8 mouse cellular contexts compared by ENCODE assay signal in the genomic region with DNA sequence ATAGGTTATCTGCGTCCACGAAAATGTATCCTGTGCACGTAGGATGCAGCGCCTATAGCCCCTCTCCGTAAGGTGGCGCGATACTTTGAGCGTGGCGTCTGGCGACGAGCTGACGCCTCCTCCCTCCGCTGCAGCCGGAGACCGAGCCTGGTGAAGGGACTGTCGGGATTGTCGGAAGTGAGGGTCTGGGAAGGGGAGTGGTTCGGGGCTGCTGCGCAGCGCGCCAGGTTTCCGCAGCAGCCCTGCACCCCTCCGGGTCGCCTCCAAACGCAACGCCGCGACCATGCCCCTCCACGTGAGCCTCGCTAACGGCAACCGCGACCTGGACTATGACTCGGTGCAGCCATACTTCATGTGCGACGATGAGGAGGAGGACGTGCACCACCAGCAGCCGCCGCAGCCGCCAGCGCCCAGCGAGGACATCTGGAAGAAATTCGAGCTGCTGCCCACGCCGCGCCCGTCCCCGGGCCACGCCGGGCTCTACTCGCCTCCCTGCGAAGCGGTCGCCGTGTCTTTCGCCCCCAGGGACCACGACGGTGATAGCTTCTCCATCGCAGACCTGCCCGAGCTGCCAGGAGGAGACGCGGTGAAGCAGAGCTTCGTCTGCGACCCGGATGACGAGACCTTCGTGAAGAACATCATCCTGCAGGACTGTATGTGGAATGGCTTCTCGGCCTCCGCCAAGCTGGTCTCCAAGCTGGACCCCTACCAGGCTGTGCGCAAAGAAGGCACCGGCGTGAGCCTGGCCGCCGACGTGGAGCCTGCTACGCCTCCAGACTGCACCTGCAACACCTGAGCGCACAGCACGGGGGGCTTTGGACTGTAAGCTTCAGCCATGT. TPM values are rescaled to one million over a fixed set of nuclear protein-coding genes. Genes with fewer than 3 reads are reported as not detected.
DNase-seq lines count a peak whose midpoint lies in the region; ATAC-seq lines count a peak whose summit lies in the region.

Gene Bmyc (plus strand): TSS at position 97 of the 839 bp plus-strand sequence.

- H3K9ac ChIP-seq in hindbrain, embryonic 16.5 days (ENCODE audit: low read depth, low read length) = peak within 1 kb of the TSS; percentile 88

- no peaks in the 10 kb centered on the region for H3K36me3 ChIP-seq in hindbrain, embryonic 16.5 days (ENCODE audit: control insufficient read depth, insufficient read depth, low read length)

- DNase-seq in cerebellum, postnatal 4 days (ENCODE audit: low spot score in 2 of 2) = peak; percentile 66 to 82
- peak; percentile 34 to 48 for DNase-seq in gastrocnemius, adult 8-10 months (ENCODE audit: low spot score in 2 of 2)
- peak; percentile 88 to 90 for DNase-seq in layer of hippocampus, postnatal 36 days
- peak; percentile 76 for DNase-seq in lung, postnatal 14 days
- DNase-seq in retina, embryonic 14.5 days (ENCODE audit: low spot score) = peak; percentile 86
- peak; percentile 80 to 85 for DNase-seq in thymus, postnatal 36 days

- peak; percentile 90 for ATAC-seq in activated CD4-positive, CD25-positive, alpha-beta regulatory T cell, adult 4 months
- ATAC-seq in hindbrain, embryonic 16.5 days = peak; percentile 98

- H3K4me2 ChIP-seq in hindbrain, embryonic 16.5 days (ENCODE audit: low read length) = peak within 1 kb of the TSS; percentile 67

- peaks cover 16% of the 10 kb centered on the region for H3K4me1 ChIP-seq in hindbrain, embryonic 16.5 days (ENCODE audit: control insufficient read depth, insufficient read depth, low read depth, low read length)

- no peaks in the 10 kb centered on the region for H3K27me3 ChIP-seq in hindbrain, embryonic 16.5 days (replicated peaks; ENCODE audit: control insufficient read depth, insufficient read depth, low read length)

- H3K9me3 ChIP-seq in hindbrain, embryonic 16.5 days (ENCODE audit: control insufficient read depth, low read length) = no peaks in the 10 kb centered on the region

- under 1% methylated on average over 76 of the region's 78 CpGs for WGBS in hindbrain, embryonic 16.5 days

- peak within 1 kb of the TSS; percentile 78 for H3K4me3 ChIP-seq in hindbrain, embryonic 16.5 days (ENCODE audit: low read length)

- peak within 1 kb of the TSS; percentile 92 for H3K27ac ChIP-seq in hindbrain, embryonic 16.5 days (ENCODE audit: low read depth, low read length)

RNA-seq across cellular contexts. Expression of gene Bmyc, which starts in this region (rescaled TPM):
- polyA plus RNA-seq in activated CD4-positive, CD25-positive, alpha-beta regulatory T cell, adult 4 months (2017; shearing (Covaris generic)) = 10 to 100 TPM; 61.8 to 76.5 TPM
- 10 to 100 TPM; 18.7 to 22.3 (median 20.6) TPM for total RNA-seq in gastrocnemius, adult 8-10 months (2022)
- 164 and 182 TPM in 2 replicates for polyA plus RNA-seq in hindbrain, embryonic 16.5 days (2015; fragmentation: Nextera tagmentation; extraction: Ambion mirVana)
- total RNA-seq in layer of hippocampus, postnatal 36 days (2021) = 10 to 100 TPM; 82.1 to 87.9 TPM

Comparison
In these comparisons a context has a peak if more than half of its experiments do, and no peak if none do; other contexts are left out.
1. Peak in every context shown above with its lines: DNase-seq, ATAC-seq, H3K4me3 ChIP-seq and H3K27ac ChIP-seq.